Mouse (Mus musculus): Measurements from ENCODE around the gene Tbc1d13. TPM values are rescaled to one million over a fixed set of nuclear protein-coding genes. Genes with fewer than 3 reads are reported as not detected.

The Tbc1d13 gene
- polyA plus RNA-seq (2014; fragmentation: Nextera tagmentation; extraction: Ambion mirVana), result 9.0 and 9.9 TPM in 2 replicates

- Histone ChIP-seq H3K4me3 (ENCODE audit: control insufficient read depth in 1 of 2, insufficient read depth in 1 of 2, low read depth in 1 of 2, low read length in 2 of 2) (peak within 1 kb of the TSS; percentile 82 to 93), H3K9me3 (ENCODE audit: control insufficient read depth, low read length) (no peaks in the 10 kb centered on the region), H3K27ac (replicated peaks in 1 of 2; ENCODE audit: control insufficient read depth in 1 of 2, insufficient read depth in 1 of 2, low read depth in 2 of 2, low read length in 2 of 2) (peak within 1 kb of the TSS; percentile 83 to 85), H3K4me2 (ENCODE audit: low read length) (peak within 1 kb of the TSS; percentile 91), H3K36me3 (ENCODE audit: control insufficient read depth, insufficient read depth, low read length) (peaks cover 31% of the 10 kb centered on the region), H3K27me3 (ENCODE audit: control insufficient read depth, insufficient read depth, low read length) (no peaks in the 10 kb centered on the region), H3K4me1 (ENCODE audit: control insufficient read depth in 2 of 2, insufficient read depth in 2 of 2, low read length in 2 of 2) (peaks cover 7 to 23% of the 10 kb centered on the region in 2 experiments), H3K9ac (ENCODE audit: low read length) (peak within 1 kb of the TSS; percentile 87)
- peak; percentile 95 for ATAC-seq (ENCODE audit: insufficient number of reproducible peaks, insufficient read depth, low FRiP score, low read depth)
- WGBS, result under 1% methylated on average over 46 of the region's 46 CpGs
Observed at GRCm38 (mm10) chr2:30133613-30134377, at the start of gene Tbc1d13. Tbc1d13 (plus strand) TSS chr2:30133746.

- no peak for ATAC-seq (ENCODE audit: insufficient number of reproducible peaks, insufficient read depth, low FRiP score, low read depth)
- Histone ChIP-seq H3K27ac (replicated peaks in 1 of 2; ENCODE audit: control insufficient read depth in 1 of 2, insufficient read depth in 1 of 2, low read depth in 2 of 2, low read length in 2 of 2) (no peak overlapping the region), H3K9me3 (ENCODE audit: control insufficient read depth, low read length) (no peaks in the 10 kb centered on the region), H3K9ac (ENCODE audit: low read length) (no peak overlapping the region), H3K27me3 (ENCODE audit: control insufficient read depth, insufficient read depth, low read length) (no peaks in the 10 kb centered on the region), H3K36me3 (ENCODE audit: control insufficient read depth, insufficient read depth, low read length) (0 out of 2 replicates have a peak, but pooled peaks cover 4% of the 10 kb centered on the region), H3K4me2 (ENCODE audit: low read length) (peak overlapping the region; percentile 49; the same call in 1 of the 2 replicates), H3K4me3 (ENCODE audit: control insufficient read depth in 1 of 2, insufficient read depth in 1 of 2, low read depth in 1 of 2, low read length in 2 of 2) (no peak overlapping the region), H3K4me1 (ENCODE audit: control insufficient read depth in 2 of 2, insufficient read depth in 2 of 2, low read length in 2 of 2) (no peaks in the 10 kb centered on the region; a peak in 1 of 4 replicates)
- WGBS, result 52% methylated on average over 5 of the region's 5 CpGs
Observed at GRCm38 (mm10) chr2:30084113-30084512, 49.4 kb upstream of the Tbc1d13 start.

- no peak overlapping the region for H3K4me3 ChIP-seq (ENCODE audit: control insufficient read depth in 1 of 2, insufficient read depth in 1 of 2, low read depth in 1 of 2, low read length in 2 of 2)
- H3K9ac ChIP-seq (ENCODE audit: low read length), result peak overlapping the region; percentile 30; the same call in 1 of the 2 replicates
- H3K27ac ChIP-seq (replicated peaks in 1 of 2; ENCODE audit: control insufficient read depth in 1 of 2, insufficient read depth in 1 of 2, low read depth in 2 of 2, low read length in 2 of 2), result no peak overlapping the region
- H3K4me1 ChIP-seq (ENCODE audit: control insufficient read depth in 2 of 2, insufficient read depth in 2 of 2, low read length in 2 of 2), result no peaks in the 10 kb centered on the region; a peak in 1 of 4 replicates
- WGBS, result 19% methylated on average over 12 of the region's 12 CpGs
- H3K36me3 ChIP-seq (ENCODE audit: control insufficient read depth, insufficient read depth, low read length), result 0 out of 2 replicates have a peak, but pooled peaks cover 5% of the 10 kb centered on the region
- no peaks in the 10 kb centered on the region for H3K27me3 ChIP-seq (ENCODE audit: control insufficient read depth, insufficient read depth, low read length)
- no peaks in the 10 kb centered on the region for H3K9me3 ChIP-seq (ENCODE audit: control insufficient read depth, low read length)
- peak overlapping the region; percentile 49 for H3K4me2 ChIP-seq (ENCODE audit: low read length)
- no peak for ATAC-seq (ENCODE audit: insufficient number of reproducible peaks, insufficient read depth, low FRiP score, low read depth)
Observed at GRCm38 (mm10) chr2:30084632-30085031, 48.9 kb upstream of the Tbc1d13 start.

- ATAC-seq (ENCODE audit: insufficient number of reproducible peaks, insufficient read depth, low FRiP score, low read depth), result no peak
- 90% methylated on average over 4 of the region's 4 CpGs for WGBS
- Histone ChIP-seq H3K27me3 (ENCODE audit: control insufficient read depth, insufficient read depth, low read length) (no peaks in the 10 kb centered on the region), H3K9me3 (ENCODE audit: control insufficient read depth, low read length) (no peaks in the 10 kb centered on the region), H3K27ac (replicated peaks in 1 of 2; ENCODE audit: control insufficient read depth in 1 of 2, insufficient read depth in 1 of 2, low read depth in 2 of 2, low read length in 2 of 2) (no peak overlapping the region), H3K4me1 (ENCODE audit: control insufficient read depth in 2 of 2, insufficient read depth in 2 of 2, low read length in 2 of 2) (no peaks in the 10 kb centered on the region; a peak in 1 of 4 replicates), H3K4me3 (ENCODE audit: control insufficient read depth in 1 of 2, insufficient read depth in 1 of 2, low read depth in 1 of 2, low read length in 2 of 2) (no peak overlapping the region), H3K36me3 (ENCODE audit: control insufficient read depth, insufficient read depth, low read length) (peaks cover 23% of the 10 kb centered on the region), H3K4me2 (ENCODE audit: low read length) (no peak overlapping the region), H3K9ac (ENCODE audit: low read length) (no peak overlapping the region)
Observed at GRCm38 (mm10) chr2:30087310-30087709, 46.2 kb upstream of the Tbc1d13 start.

- H3K9ac ChIP-seq (ENCODE audit: low read length), result no peak overlapping the region
- no peak overlapping the region for H3K4me2 ChIP-seq (ENCODE audit: low read length)
- no peaks in the 10 kb centered on the region for H3K27me3 ChIP-seq (ENCODE audit: control insufficient read depth, insufficient read depth, low read length)
- H3K4me3 ChIP-seq (ENCODE audit: control insufficient read depth in 1 of 2, insufficient read depth in 1 of 2, low read depth in 1 of 2, low read length in 2 of 2), result no peak overlapping the region
- no peak overlapping the region for H3K27ac ChIP-seq (replicated peaks in 1 of 2; ENCODE audit: control insufficient read depth in 1 of 2, insufficient read depth in 1 of 2, low read depth in 2 of 2, low read length in 2 of 2)
- peaks cover 5 to 17% of the 10 kb centered on the region in 2 experiments; a peak in 3 of 4 replicates for H3K4me1 ChIP-seq (ENCODE audit: control insufficient read depth in 2 of 2, insufficient read depth in 2 of 2, low read length in 2 of 2)
- ATAC-seq (ENCODE audit: insufficient number of reproducible peaks, insufficient read depth, low FRiP score, low read depth), result no peak
- H3K36me3 ChIP-seq (ENCODE audit: control insufficient read depth, insufficient read depth, low read length), result peaks cover 23% of the 10 kb centered on the region
- WGBS, result 95% methylated on average over 12 of the region's 12 CpGs
- H3K9me3 ChIP-seq (ENCODE audit: control insufficient read depth, low read length), result no peaks in the 10 kb centered on the region
Observed at GRCm38 (mm10) chr2:30091521-30091920, 42.0 kb upstream of the Tbc1d13 start.

- no peak for ATAC-seq (ENCODE audit: insufficient number of reproducible peaks, insufficient read depth, low FRiP score, low read depth)
- peak overlapping the region; percentile 95 for H3K4me2 ChIP-seq (ENCODE audit: low read length)
- no peaks in the 10 kb centered on the region for H3K27me3 ChIP-seq (ENCODE audit: control insufficient read depth, insufficient read depth, low read length)
- H3K9ac ChIP-seq (ENCODE audit: low read length), result peak overlapping the region; percentile 89
- peak overlapping the region in 1 of 2 experiments; percentile 57; a peak in 1 of 4 replicates for H3K27ac ChIP-seq (replicated peaks in 1 of 2; ENCODE audit: control insufficient read depth in 1 of 2, insufficient read depth in 1 of 2, low read depth in 2 of 2, low read length in 2 of 2)
- H3K4me3 ChIP-seq (ENCODE audit: control insufficient read depth in 1 of 2, insufficient read depth in 1 of 2, low read depth in 1 of 2, low read length in 2 of 2), result peak overlapping the region in 1 of 2 experiments; percentile 78; a peak in 2 of 4 replicates
- no peaks in the 10 kb centered on the region for H3K9me3 ChIP-seq (ENCODE audit: control insufficient read depth, low read length)
- H3K4me1 ChIP-seq (ENCODE audit: control insufficient read depth in 2 of 2, insufficient read depth in 2 of 2, low read length in 2 of 2), result peaks cover 5 to 17% of the 10 kb centered on the region in 2 experiments; a peak in 3 of 4 replicates
- peaks cover 23% of the 10 kb centered on the region for H3K36me3 ChIP-seq (ENCODE audit: control insufficient read depth, insufficient read depth, low read length)
- WGBS, result 32% methylated on average over 6 of the region's 6 CpGs
Observed at GRCm38 (mm10) chr2:30092280-30092918, 41.1 kb upstream of the Tbc1d13 start.

- H3K4me3 ChIP-seq (ENCODE audit: control insufficient read depth in 1 of 2, insufficient read depth in 1 of 2, low read depth in 1 of 2, low read length in 2 of 2), result peak within 1 kb of the TSS; percentile 73 to 78
- under 1% methylated on average over 51 of the region's 51 CpGs for WGBS
- peak; percentile 97 for ATAC-seq (ENCODE audit: insufficient number of reproducible peaks, insufficient read depth, low FRiP score, low read depth)
- peaks cover 5 to 17% of the 10 kb centered on the region in 2 experiments; a peak in 3 of 4 replicates for H3K4me1 ChIP-seq (ENCODE audit: control insufficient read depth in 2 of 2, insufficient read depth in 2 of 2, low read length in 2 of 2)
- no peaks in the 10 kb centered on the region for H3K9me3 ChIP-seq (ENCODE audit: control insufficient read depth, low read length)
- peaks cover 30% of the 10 kb centered on the region for H3K36me3 ChIP-seq (ENCODE audit: control insufficient read depth, insufficient read depth, low read length)
- H3K9ac ChIP-seq (ENCODE audit: low read length), result peak within 1 kb of the TSS; percentile 89
- H3K27me3 ChIP-seq (ENCODE audit: control insufficient read depth, insufficient read depth, low read length), result no peaks in the 10 kb centered on the region
- H3K27ac ChIP-seq (replicated peaks in 1 of 2; ENCODE audit: control insufficient read depth in 1 of 2, insufficient read depth in 1 of 2, low read depth in 2 of 2, low read length in 2 of 2), result peak within 1 kb of the TSS; percentile 61 to 68
- H3K4me2 ChIP-seq (ENCODE audit: low read length), result peak within 1 kb of the TSS; percentile 95
Observed at GRCm38 (mm10) chr2:30093471-30094207, 39.9 kb upstream of the Tbc1d13 start, which contains the start of gene Zdhhc12. Zdhhc12 (minus strand) TSS chr2:30093648.
